Mouse (Mus musculus) intestine, embryonic 14.5 days (tissue): ENCODE measurements around the gene Fos. TPM values are rescaled to one million over a fixed set of nuclear protein-coding genes. Genes with fewer than 3 reads are reported as not detected.

ENCODE experiments used
- ATAC-seq: fragments of 200-750 bp; cut with Nextera tagmentation; replicated peaks from 2 replicates; pipeline ENCODE4 v1.8.0; 2017; ENCODE audit warnings: low read depth, moderate number of reproducible peaks, moderate TSS enrichment, moderate library complexity; ENCODE audit not compliant: low FRiP score, low TSS enrichment
- DNase-seq: peaks from one replicate; pipeline ENCODE4 v3.0.0-alpha.2; 2018; ENCODE audit warnings: low spot score
- H3K27ac ChIP-seq: fragments of 300-500 bp; sonication (generic); 2 replicates; pipeline ENCODE4 v1.5.1; 2014; ENCODE audit warnings: low read depth, mild to moderate bottlenecking, control low read depth
- H3K27me3 ChIP-seq: fragments of 300-500 bp; sonication (generic); replicated peaks from 2 replicates; pipeline ENCODE4 v1.6.1; 2014; ENCODE audit warnings: low read length, control low read depth; ENCODE audit not compliant: control insufficient read depth, insufficient read depth
- H3K36me3 ChIP-seq: fragments of 300-500 bp; sonication (generic); 2 replicates; pipeline ENCODE4 v1.6.1; 2014; ENCODE audit warnings: low read length, control low read depth; ENCODE audit not compliant: control insufficient read depth, insufficient read depth
- H3K4me1 ChIP-seq: fragments of 300-500 bp; sonication (generic); replicated peaks from 2 replicates; pipeline ENCODE4 v1.6.1; 2014; ENCODE audit warnings: low read length, control low read depth, mixed read lengths; ENCODE audit not compliant: control insufficient read depth, insufficient read depth
- H3K4me2 ChIP-seq: fragments of 300-500 bp; sonication (generic); 2 replicates; pipeline ENCODE4 v1.6.1; 2014; ENCODE audit warnings: low read length
- H3K4me3 ChIP-seq: fragments of 300-500 bp; sonication (generic); 2 replicates; pipeline ENCODE4 v1.5.1; 2014; ENCODE audit warnings: low read depth, low read length, control low read depth, mixed read lengths
- H3K9ac ChIP-seq: fragments of 300-500 bp; sonication (generic); 2 replicates; pipeline ENCODE4 v1.6.1; 2014; ENCODE audit warnings: mild to moderate bottlenecking, low read length
- H3K9me3 ChIP-seq: fragments of 300-500 bp; sonication (generic); 2 replicates; pipeline ENCODE4 v1.6.1; 2016; ENCODE audit warnings: low read length, control low read depth; ENCODE audit not compliant: control insufficient read depth
- WGBS: fragments of 180-500 bp; shearing (Covaris S2); extraction: QIAGEN DNeasy Blood & Tissue Kit; methylation state at CpG from one replicate; pipeline ENCODE4 v1.1.7; 2014; 5-methylcytosine and 5-hydroxymethylcytosine counted together
- polyA plus RNA-seq: library from polyadenylated mRNA; unstranded; fragments of >200 nt; fragmentation: Nextera tagmentation; extraction: Ambion mirVana; gene quantifications from 2 replicates; pipeline ENCODE4 v1.2.1, GENCODE M21; 2014

The Fos gene
- 2.7 TPM in 2 replicates for polyA plus RNA-seq

GRCm38 (mm10) chr12:85473481-85474297 lies at the start of gene Fos:
TSS of gene Fos (plus strand) at chr12:85473890.
- ATAC-seq: peak; percentile 90
- Histone ChIP-seq H3K4me3 (peak within 1 kb of the TSS; percentile 56), H3K27ac (peak within 1 kb of the TSS; percentile 88), H3K36me3 (no peaks in the 10 kb centered on the region), H3K4me2 (peak within 1 kb of the TSS; percentile 98), H3K9me3 (no peaks in the 10 kb centered on the region), H3K4me1 (peaks cover 17% of the 10 kb centered on the region), H3K27me3 (peaks cover 24% of the 10 kb centered on the region), H3K9ac (peak within 1 kb of the TSS; percentile 67)
- DNase-seq: peak; percentile 97
- under 1% methylated on average over 56 of the region's 56 CpGs for WGBS

DNA sequence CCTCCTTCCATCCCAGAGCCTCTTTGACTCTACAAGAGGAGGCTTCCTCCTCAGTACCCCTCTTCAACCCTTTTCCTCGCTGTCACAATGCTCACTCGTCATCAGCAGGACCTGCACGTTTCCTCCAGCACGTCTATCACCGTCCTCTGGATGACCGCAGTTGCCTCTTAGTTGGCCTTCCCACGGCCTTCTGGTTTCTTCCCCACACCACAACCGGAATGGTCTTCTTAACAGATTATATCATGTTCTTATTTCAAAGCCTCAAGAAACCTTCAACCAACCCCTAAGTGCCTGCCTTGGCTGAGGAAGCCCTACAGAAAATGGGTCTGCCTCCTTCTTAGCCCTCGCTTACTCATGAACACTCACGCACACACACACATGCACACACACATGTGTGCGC lies 48.0 kb upstream of the Fos start:
- WGBS: 85% methylated on average over 11 of the region's 11 CpGs
- Histone ChIP-seq H3K4me3 (no peak overlapping the region), H3K27ac (no peak overlapping the region), H3K4me2 (no peak overlapping the region), H3K9me3 (no peaks in the 10 kb centered on the region), H3K9ac (no peak overlapping the region), H3K36me3 (no peaks in the 10 kb centered on the region), H3K27me3 (no peaks in the 10 kb centered on the region), H3K4me1 (no peaks in the 10 kb centered on the region)
- ATAC-seq (no peak), DNase-seq (no peak)

DNA sequence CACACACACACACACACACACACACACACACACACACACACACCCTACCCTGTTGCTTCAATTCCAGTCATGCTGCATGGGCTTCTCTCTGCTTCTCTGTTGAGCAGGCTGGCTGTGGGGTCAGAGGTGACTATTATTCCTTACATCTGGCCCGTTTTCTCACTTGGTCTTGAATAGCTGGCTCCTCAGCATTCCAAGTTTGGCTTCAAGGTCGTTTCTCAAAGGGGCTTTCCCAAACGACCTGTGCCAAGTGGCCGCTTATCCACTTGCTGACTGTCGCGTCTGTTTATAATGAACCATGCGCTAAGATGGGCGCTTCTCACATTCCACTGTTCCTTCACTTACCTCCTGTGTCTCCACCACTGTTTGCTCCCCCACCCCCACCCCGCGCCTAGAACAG lies 47.6 kb upstream of the Fos start:
- Histone ChIP-seq H3K4me2 (no peak overlapping the region), H3K4me1 (no peaks in the 10 kb centered on the region), H3K27ac (no peak overlapping the region), H3K9ac (no peak overlapping the region), H3K27me3 (no peaks in the 10 kb centered on the region), H3K4me3 (no peak overlapping the region), H3K9me3 (no peaks in the 10 kb centered on the region), H3K36me3 (no peaks in the 10 kb centered on the region)
- WGBS: 32% methylated on average over 10 of the region's 10 CpGs
- no peak for ATAC-seq
- DNase-seq: no peak

- H3K4me2 ChIP-seq: no peak overlapping the region
- ATAC-seq: no peak
- H3K36me3 ChIP-seq: no peaks in the 10 kb centered on the region
- 76% methylated on average over 7 of the region's 7 CpGs for WGBS
- no peak overlapping the region for H3K4me3 ChIP-seq
- H3K27ac ChIP-seq: no peak overlapping the region
- no peaks in the 10 kb centered on the region for H3K27me3 ChIP-seq
- DNase-seq: no peak
- no peaks in the 10 kb centered on the region for H3K9me3 ChIP-seq
- H3K4me1 ChIP-seq: no peaks in the 10 kb centered on the region
- no peak overlapping the region for H3K9ac ChIP-seq
Observed at GRCm38 (mm10) chr12:85427802-85428201, 45.9 kb upstream of the Fos start.

DNA sequence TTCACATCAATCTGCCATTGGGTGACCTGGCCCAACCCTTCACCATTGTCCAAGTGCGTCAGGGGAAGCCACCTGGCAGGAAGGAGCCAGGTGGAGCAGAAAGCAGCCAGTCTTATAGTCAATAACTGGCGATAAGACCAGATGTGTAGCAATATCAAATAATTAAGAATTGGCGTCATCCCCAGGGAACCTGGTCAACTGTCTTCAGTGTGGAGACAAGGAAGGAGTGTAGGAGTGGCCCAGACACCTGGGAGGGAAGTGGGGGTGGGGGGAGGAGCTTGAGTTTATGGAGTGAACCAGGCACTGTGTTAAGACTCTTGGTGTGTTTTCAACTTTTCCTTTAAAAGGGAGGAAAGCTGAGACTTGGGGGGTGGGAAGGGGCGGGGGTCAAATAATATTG lies 43.7 kb upstream of the Fos start:
- H3K9ac ChIP-seq: no peak overlapping the region
- H3K36me3 ChIP-seq: no peaks in the 10 kb centered on the region
- DNase-seq: no peak
- H3K4me1 ChIP-seq: no peaks in the 10 kb centered on the region
- H3K27me3 ChIP-seq: no peaks in the 10 kb centered on the region
- H3K9me3 ChIP-seq: no peaks in the 10 kb centered on the region
- 66% methylated on average over 4 of the region's 4 CpGs for WGBS
- H3K4me3 ChIP-seq: no peak overlapping the region
- no peak overlapping the region for H3K4me2 ChIP-seq
- no peak overlapping the region for H3K27ac ChIP-seq
- no peak for ATAC-seq

GRCm38 (mm10) chr12:85430434-85430833 lies 43.3 kb upstream of the Fos start:
- no peak overlapping the region for H3K4me3 ChIP-seq
- no peaks in the 10 kb centered on the region for H3K27me3 ChIP-seq
- no peak overlapping the region for H3K27ac ChIP-seq
- H3K9ac ChIP-seq: no peak overlapping the region
- no peaks in the 10 kb centered on the region for H3K36me3 ChIP-seq
- no peak for DNase-seq
- 22% methylated on average over 6 of the region's 6 CpGs for WGBS
- peaks cover under 1% of the 10 kb centered on the region; the same call in 1 of the 2 replicates for H3K4me1 ChIP-seq
- H3K4me2 ChIP-seq: no peak overlapping the region
- no peak for ATAC-seq
- H3K9me3 ChIP-seq: no peaks in the 10 kb centered on the region

DNA sequence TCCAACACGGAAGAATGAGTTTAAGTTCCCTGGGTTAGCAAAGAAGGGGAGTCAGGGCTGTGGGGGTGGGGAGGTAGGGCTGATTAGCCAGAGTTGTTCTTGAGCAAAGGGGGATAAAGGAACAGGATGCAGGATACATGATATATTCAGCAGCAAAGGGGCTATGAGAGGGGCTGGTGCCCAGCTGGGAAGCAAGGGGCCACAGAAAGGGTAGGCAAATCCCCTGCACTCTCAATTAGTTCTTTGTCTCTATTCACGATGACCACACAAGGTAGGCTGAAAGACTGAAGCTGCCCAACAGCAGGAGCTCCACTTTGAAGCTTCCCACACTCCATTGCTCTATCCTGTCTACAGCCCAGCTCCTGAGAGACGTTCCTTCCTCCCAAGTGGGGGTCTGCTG lies 39.8 kb upstream of the Fos start:
- peaks cover 11% of the 10 kb centered on the region for H3K4me1 ChIP-seq
- H3K4me2 ChIP-seq: no peak overlapping the region
- H3K27me3 ChIP-seq: no peaks in the 10 kb centered on the region
- no peaks in the 10 kb centered on the region for H3K9me3 ChIP-seq
- no peak for ATAC-seq
- DNase-seq: no peak
- 32% methylated on average over 3 of the region's 3 CpGs for whole genome bisulfite sequencing
- H3K9ac ChIP-seq: no peak overlapping the region
- no peaks in the 10 kb centered on the region for H3K36me3 ChIP-seq
- no peak overlapping the region for H3K4me3 ChIP-seq
- H3K27ac ChIP-seq: no peak overlapping the region

DNA sequence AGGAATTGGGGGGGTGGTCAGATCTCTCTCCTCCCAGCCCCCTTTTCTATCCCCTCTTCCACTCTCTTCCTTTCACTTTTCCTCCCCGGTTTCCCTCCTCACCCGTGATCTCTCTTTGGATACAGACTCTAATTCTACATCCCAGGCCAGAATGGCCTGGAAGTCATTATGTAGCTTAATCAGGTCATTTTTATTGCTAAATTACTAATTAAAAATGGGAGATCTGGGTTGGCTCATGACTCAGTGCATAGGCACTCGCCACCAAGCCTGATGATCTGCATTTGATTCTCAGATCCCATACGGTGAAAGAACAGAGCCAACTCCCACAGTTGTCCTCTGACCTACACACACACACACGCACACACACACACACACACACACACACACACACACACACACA lies 39.2 kb upstream of the Fos start:
- ATAC-seq (no peak), DNase-seq (no peak)
- no peak overlapping the region for H3K4me2 ChIP-seq
- H3K27ac ChIP-seq: no peak overlapping the region
- no peak overlapping the region for H3K4me3 ChIP-seq
- H3K9me3 ChIP-seq: no peaks in the 10 kb centered on the region
- H3K27me3 ChIP-seq: no peaks in the 10 kb centered on the region
- 68% methylated on average over 5 of the region's 5 CpGs for WGBS
- H3K4me1 ChIP-seq: peaks cover 11% of the 10 kb centered on the region
- no peaks in the 10 kb centered on the region for H3K36me3 ChIP-seq
- no peak overlapping the region for H3K9ac ChIP-seq
